Mouse (Mus musculus) kidney, postnatal 36 days (tissue): ENCODE data around the gene Robo3.

Experiments
- DNase-seq, 2 experiments: peaks; one replicate each; pipeline ENCODE4 v3.0.0; 2021 to 2022; ENCODE audit warnings: mixed read lengths in 2 of 2

Gene Robo3

GRCm38 (mm10) chr9:37367301-37368080 lies 65.6 kb downstream of the Robo3 start, which contains the start of gene Hepacam:
Hepacam (plus strand) TSS chr9:37367351.
- DNase-seq = no peak

DNA sequence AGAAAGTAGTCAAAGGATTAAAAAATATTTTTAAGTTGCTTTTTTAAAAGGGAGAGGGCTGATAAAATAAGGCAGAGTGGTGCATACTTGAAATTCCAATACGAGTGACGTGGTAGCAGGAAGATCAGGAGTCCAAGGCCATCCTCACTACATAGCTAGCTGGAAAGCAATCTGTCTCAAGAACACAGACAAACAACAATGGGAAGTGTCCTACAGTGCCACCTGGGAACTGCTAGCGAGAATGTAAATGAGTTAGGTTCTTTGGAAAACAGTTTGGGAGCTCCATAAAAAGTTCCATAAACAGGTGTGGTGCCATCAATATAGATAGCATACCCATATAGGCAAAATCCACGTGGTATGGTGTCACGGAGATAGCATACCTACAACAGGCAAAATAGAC lies 67.3 kb downstream of the Robo3 start:
- peak in 1 of 2 experiments; percentile 38 for DNase-seq
